Mouse (Mus musculus): ENCODE data around the gene Muc15. TPM values are rescaled to one million over a fixed set of nuclear protein-coding genes. Genes with fewer than 3 reads are reported as not detected.

Gene Muc15
- total and polyA plus RNA-seq, 3 experiments = not detected

DNA sequence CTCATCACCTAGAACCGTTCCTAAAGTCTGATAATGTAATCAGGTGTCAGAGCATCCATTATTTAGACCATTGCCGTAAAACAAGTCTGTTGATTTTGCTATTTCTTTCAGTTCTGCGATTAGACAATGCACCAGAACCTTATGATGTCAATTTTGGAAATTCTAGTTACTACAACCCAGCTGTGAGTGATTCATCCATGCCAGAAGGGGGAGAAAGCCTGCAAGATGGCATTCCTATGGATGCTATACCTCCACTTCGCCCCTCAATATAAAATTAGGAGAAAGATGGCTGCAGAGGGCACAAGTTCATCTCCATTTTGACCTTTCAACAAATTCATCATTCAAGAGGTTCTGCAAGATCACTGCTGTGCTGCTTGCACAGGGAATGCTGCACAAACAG lies 16.1 kb downstream of the Muc15 start:
- Histone ChIP-seq H3K4me1 (ENCODE audit: control insufficient read depth, insufficient read depth, low read length) (no peaks in the 10 kb centered on the region), H3K4me3 (no peak overlapping the region), H3K9ac (ENCODE audit: low read depth, low read length) (no peak overlapping the region), H3K36me3 (ENCODE audit: control insufficient read depth, insufficient read depth, low read length) (no peaks in the 10 kb centered on the region), H3K27ac (no peak overlapping the region), H3K27me3 (ENCODE audit: control insufficient read depth, insufficient read depth, low read length) (no peaks in the 10 kb centered on the region), H3K79me2 (replicated peaks; ENCODE audit: control insufficient read depth, insufficient read depth, low read length) (no peaks in the 10 kb centered on the region)
- 58% methylated on average over 4 of the region's 4 CpGs for WGBS
- intact Hi-C loops (cut with DNase I) = no loop called here
- DNase-seq = no peak
- TF ChIP-seq CTCF (IDR thresholded peaks at IDR 0.05) (no peak), POLR2A (IDR thresholded peaks at IDR 0.05; ENCODE audit: insufficient read depth, low read depth, low read length) (no peak), EP300 (IDR thresholded peaks at IDR 0.05; ENCODE audit: insufficient read depth, low read depth, low read length) (no peak)

DNA sequence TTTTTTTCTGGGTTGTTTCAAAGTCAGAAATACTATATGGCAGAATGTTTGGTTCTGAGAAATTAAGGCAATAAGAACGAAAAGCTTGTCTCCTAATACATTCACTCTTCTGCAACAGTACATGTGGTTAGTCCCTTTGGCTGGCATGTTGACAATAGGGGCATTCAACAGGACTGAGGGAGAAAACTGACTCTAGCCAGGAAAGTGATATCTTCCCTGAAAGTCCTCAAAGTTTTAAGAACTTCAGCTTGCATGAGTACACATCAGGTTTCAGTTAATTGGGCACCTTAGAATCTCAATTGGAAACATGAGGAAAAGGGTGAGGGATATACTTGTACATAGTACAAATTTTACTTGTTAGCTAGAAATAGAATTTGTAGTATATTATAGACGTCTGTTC lies 16.8 kb downstream of the Muc15 start:
- 54% methylated on average over 2 of the region's 2 CpGs for WGBS
- Histone ChIP-seq H3K9ac (ENCODE audit: low read depth, low read length) (no peak overlapping the region), H3K4me1 (ENCODE audit: control insufficient read depth, insufficient read depth, low read length) (no peaks in the 10 kb centered on the region), H3K4me3 (no peak overlapping the region), H3K36me3 (ENCODE audit: control insufficient read depth, insufficient read depth, low read length) (no peaks in the 10 kb centered on the region), H3K27ac (no peak overlapping the region), H3K79me2 (replicated peaks; ENCODE audit: control insufficient read depth, insufficient read depth, low read length) (no peaks in the 10 kb centered on the region), H3K27me3 (ENCODE audit: control insufficient read depth, insufficient read depth, low read length) (no peaks in the 10 kb centered on the region)
- TF ChIP-seq POLR2A (IDR thresholded peaks at IDR 0.05; ENCODE audit: insufficient read depth, low read depth, low read length) = no peak
- no peak for TF ChIP-seq EP300 (IDR thresholded peaks at IDR 0.05; ENCODE audit: insufficient read depth, low read depth, low read length)
- TF ChIP-seq CTCF (IDR thresholded peaks at IDR 0.05) = no peak
- intact Hi-C loops (cut with DNase I) = no loop called here
- no peak for DNase-seq

DNA sequence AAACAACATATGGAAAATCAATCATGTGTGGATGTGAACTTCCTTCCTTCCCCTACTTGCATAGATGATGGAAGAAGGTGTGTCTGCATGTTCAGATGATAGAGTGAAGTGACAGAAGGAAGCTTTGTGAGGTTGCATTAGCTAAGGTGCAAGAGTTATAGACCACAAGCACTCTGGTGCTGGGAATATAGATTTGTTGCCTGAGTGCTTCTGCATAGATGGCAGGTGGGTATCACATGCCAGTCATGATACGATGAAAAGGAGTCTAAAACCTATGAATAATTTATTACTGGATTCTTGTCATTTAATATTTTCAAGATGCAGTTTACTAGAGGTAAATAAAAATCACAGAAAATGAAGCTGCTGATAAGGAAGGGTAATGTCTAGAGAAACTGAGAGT lies 18.6 kb downstream of the Muc15 start:
- TF ChIP-seq POLR2A (IDR thresholded peaks at IDR 0.05; ENCODE audit: insufficient read depth, low read depth, low read length) (no peak), EP300 (IDR thresholded peaks at IDR 0.05; ENCODE audit: insufficient read depth, low read depth, low read length) (no peak), CTCF (IDR thresholded peaks at IDR 0.05) (no peak)
- Histone ChIP-seq H3K9ac (ENCODE audit: low read depth, low read length) (no peak overlapping the region), H3K79me2 (replicated peaks; ENCODE audit: control insufficient read depth, insufficient read depth, low read length) (no peaks in the 10 kb centered on the region), H3K36me3 (ENCODE audit: control insufficient read depth, insufficient read depth, low read length) (no peaks in the 10 kb centered on the region), H3K27ac (no peak overlapping the region), H3K4me3 (no peak overlapping the region), H3K4me1 (ENCODE audit: control insufficient read depth, insufficient read depth, low read length) (no peaks in the 10 kb centered on the region), H3K27me3 (ENCODE audit: control insufficient read depth, insufficient read depth, low read length) (no peaks in the 10 kb centered on the region)
- 96% methylated on average over 1 of the region's 1 CpGs for WGBS
- DNase-seq = no peak
- intact Hi-C loops (cut with DNase I) = no loop called here

DNA sequence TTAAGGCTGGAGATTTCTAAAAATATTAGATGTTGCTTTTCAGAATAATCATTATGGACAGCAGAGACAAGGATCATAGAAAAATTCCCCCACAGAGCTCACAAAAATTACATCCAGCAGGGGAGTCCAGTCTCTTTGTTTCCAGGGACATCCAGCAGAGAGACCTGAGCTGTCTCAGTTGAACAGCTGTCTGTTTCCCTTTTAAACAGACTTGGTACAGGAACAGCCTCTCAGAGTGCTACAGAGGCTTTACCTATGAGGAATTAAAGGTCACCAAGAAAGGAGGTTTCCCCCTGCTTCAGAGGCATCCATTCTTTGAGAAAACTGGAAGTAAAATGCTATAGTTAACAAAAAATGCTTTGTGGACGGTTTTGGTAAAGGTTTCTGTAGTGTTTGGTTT lies 19.4 kb downstream of the Muc15 start:
- no peak overlapping the region for H3K4me3 ChIP-seq
- H3K36me3 ChIP-seq (ENCODE audit: control insufficient read depth, insufficient read depth, low read length) = no peaks in the 10 kb centered on the region
- H3K27ac ChIP-seq = no peak overlapping the region
- intact Hi-C loops (cut with DNase I) = no loop called here
- no peaks in the 10 kb centered on the region for H3K4me1 ChIP-seq (ENCODE audit: control insufficient read depth, insufficient read depth, low read length)
- no peaks in the 10 kb centered on the region for H3K27me3 ChIP-seq (ENCODE audit: control insufficient read depth, insufficient read depth, low read length)
- no peaks in the 10 kb centered on the region for H3K79me2 ChIP-seq (replicated peaks; ENCODE audit: control insufficient read depth, insufficient read depth, low read length)
- no peak overlapping the region for H3K9ac ChIP-seq (ENCODE audit: low read depth, low read length)
- no peak for DNase-seq
- TF ChIP-seq CTCF (IDR thresholded peaks at IDR 0.05) = no peak
- no peak for TF ChIP-seq EP300 (IDR thresholded peaks at IDR 0.05; ENCODE audit: insufficient read depth, low read depth, low read length)
- TF ChIP-seq POLR2A (IDR thresholded peaks at IDR 0.05; ENCODE audit: insufficient read depth, low read depth, low read length) = no peak
- WGBS = 61% methylated on average over 1 of the region's 1 CpGs

DNA sequence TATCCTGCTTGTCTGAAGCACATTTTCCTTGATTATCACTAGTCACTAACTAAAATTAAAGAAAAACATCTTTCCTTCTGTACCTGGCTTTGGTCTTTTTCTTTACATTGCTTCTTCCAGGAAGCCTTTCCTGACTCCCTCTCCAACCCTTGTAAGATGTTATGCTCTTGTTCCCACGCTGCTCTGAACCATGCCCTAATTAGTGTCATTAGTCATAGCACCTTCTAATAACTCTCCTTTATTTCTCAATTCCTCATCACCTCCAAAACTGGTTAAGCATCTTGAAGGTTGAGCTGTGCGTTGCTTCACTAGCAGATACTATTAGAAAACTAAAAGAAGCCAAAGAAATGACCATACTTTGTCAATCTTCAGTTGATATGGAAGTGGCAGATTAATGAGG lies 36.4 kb downstream of the Muc15 start:
- H3K27ac ChIP-seq = no peak overlapping the region
- no peak overlapping the region for H3K4me3 ChIP-seq
- TF ChIP-seq CTCF (IDR thresholded peaks at IDR 0.05) = no peak
- TF ChIP-seq EP300 (IDR thresholded peaks at IDR 0.05; ENCODE audit: insufficient read depth, low read depth, low read length) = no peak
- H3K27me3 ChIP-seq (ENCODE audit: control insufficient read depth, insufficient read depth, low read length) = no peaks in the 10 kb centered on the region
- no peaks in the 10 kb centered on the region for H3K79me2 ChIP-seq (replicated peaks; ENCODE audit: control insufficient read depth, insufficient read depth, low read length)
- H3K36me3 ChIP-seq (ENCODE audit: control insufficient read depth, insufficient read depth, low read length) = no peaks in the 10 kb centered on the region
- no peak for DNase-seq
- no peak overlapping the region for H3K9ac ChIP-seq (ENCODE audit: low read depth, low read length)
- WGBS = 76% methylated on average over 2 of the region's 2 CpGs
- intact Hi-C loops (cut with DNase I) = no loop called here
- H3K4me1 ChIP-seq (ENCODE audit: control insufficient read depth, insufficient read depth, low read length) = no peaks in the 10 kb centered on the region

DNA sequence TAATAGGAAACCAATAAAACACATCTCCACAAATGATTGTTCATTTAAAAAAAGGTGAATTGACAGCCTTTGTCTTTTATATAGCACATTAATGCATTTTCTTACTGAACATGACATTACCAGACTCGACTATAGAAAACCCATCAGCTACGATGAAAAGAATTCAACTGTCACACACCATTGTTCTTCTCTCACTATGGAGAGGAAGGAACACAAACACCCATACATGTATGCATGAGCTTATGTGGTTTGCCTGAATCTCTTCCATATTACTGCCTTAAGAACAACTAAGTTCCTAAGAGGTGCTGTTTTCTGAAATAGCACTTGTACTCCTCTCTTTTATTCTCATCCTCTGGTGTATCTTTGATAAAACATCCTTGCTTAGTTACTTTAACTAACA lies 38.3 kb downstream of the Muc15 start:
- WGBS = 77% methylated on average over 2 of the region's 2 CpGs
- intact Hi-C loops (cut with DNase I) = no loop called here

More for the DNA sequence above, 38.3 kb downstream of the Muc15 start:
- Histone ChIP-seq H3K4me1 (ENCODE audit: control insufficient read depth, insufficient read depth, low read length) (no peaks in the 10 kb centered on the region), H3K4me3 (no peak overlapping the region), H3K79me2 (replicated peaks; ENCODE audit: control insufficient read depth, insufficient read depth, low read length) (no peaks in the 10 kb centered on the region), H3K27ac (no peak overlapping the region), H3K9ac (ENCODE audit: low read depth, low read length) (no peak overlapping the region), H3K27me3 (ENCODE audit: control insufficient read depth, insufficient read depth, low read length) (no peaks in the 10 kb centered on the region), H3K36me3 (ENCODE audit: control insufficient read depth, insufficient read depth, low read length) (no peaks in the 10 kb centered on the region)
- no peak for DNase-seq
- no peak for TF ChIP-seq EP300 (IDR thresholded peaks at IDR 0.05; ENCODE audit: insufficient read depth, low read depth, low read length)
- no peak for TF ChIP-seq CTCF (IDR thresholded peaks at IDR 0.05)
- TF ChIP-seq POLR2A (IDR thresholded peaks at IDR 0.05; ENCODE audit: insufficient read depth, low read depth, low read length) = no peak
